Mouse (Mus musculus): ENCODE measurements around the gene Olfr560.

The Olfr560 gene

DNA sequence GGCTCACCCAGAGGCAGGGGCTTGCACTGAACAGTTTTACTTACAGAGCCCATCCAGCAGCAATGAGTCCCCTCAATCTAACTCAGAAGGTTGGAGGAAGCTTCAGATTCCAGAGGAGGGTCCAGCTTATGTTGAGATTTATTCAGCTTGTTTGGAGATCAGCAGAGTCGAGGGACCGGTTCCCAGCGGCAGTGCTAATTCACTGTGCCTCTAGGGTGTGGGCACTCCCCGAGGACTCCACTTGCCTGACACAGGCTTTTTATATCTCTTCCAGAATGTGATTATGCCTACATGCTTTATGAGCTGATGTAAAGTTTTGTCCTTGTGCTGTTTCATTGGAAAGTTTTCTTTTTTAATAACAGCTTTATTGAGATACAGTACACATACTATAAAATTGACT, at the start of gene Olfr560, which contains the start of gene Olfr78:
Gene Olfr560, minus strand, starts transcription at position 101 of the 400 bp plus-strand sequence.
Gene Olfr78, minus strand, starts transcription at position 206 of the 400 bp plus-strand sequence.
- DNase-seq (ENCODE audit: low read depth, low spot score) = no peak

GRCm38 (mm10) chr7:102803180-102803579, 44.0 kb upstream of the Olfr560 start, which contains the start of gene Olfr564:
TSS of gene Olfr564 (plus strand) at chr7:102803480.
- DNase-seq (ENCODE audit: low read depth, low spot score) = no peak

GRCm38 (mm10) chr7:102770921-102771320, 11.8 kb upstream of the Olfr560 start, which contains the start of gene Olfr561:
TSS of gene Olfr561 (plus strand) at chr7:102771221.
- no peak for DNase-seq (ENCODE audit: low read depth, low spot score)

DNA sequence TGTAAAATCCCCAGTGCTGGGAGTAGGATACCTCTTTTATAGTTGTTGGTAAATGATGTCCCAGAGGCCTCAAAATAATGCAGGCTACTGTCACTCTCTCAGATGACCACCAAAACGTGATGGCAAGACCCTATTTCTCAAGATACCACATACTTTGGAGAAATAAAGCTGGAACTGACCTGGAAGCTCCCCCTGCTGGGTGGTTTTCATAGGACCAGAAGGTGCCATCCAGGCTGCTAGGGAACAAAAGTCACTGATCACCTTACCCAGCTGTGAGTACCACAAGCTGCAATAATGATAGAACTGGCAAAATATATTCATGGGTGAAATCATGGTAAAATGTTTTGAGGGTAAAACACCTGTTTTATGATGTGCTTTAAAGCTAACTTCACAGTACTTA, 7.1 kb downstream of the Olfr560 start:
- DNase-seq (ENCODE audit: low read depth, low spot score) = peak; percentile 1

DNA sequence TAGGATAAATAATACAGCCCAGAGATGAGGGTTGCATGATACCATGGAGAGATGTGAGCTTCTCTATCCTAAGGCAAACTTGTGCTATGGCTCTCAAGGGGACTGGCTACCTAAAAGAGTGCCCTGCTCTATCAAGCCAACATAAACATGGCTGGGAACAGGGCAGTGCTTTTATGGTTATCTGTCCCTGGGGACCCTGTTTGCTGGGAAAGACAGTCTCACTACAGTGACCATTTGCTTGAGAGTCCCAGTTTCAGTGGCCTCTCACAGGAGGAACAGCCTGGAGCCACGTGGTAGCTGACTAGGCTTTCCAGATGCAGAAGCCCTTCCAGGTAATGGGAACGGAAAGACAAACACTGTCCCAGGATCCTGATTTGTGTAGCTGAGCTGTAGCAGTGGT, 21.5 kb downstream of the Olfr560 start:
- DNase-seq (ENCODE audit: low read depth, low spot score) = no peak

GRCm38 (mm10) chr7:102733793-102734192, 25.4 kb downstream of the Olfr560 start:
- DNase-seq (ENCODE audit: low read depth, low spot score) = no peak

DNA sequence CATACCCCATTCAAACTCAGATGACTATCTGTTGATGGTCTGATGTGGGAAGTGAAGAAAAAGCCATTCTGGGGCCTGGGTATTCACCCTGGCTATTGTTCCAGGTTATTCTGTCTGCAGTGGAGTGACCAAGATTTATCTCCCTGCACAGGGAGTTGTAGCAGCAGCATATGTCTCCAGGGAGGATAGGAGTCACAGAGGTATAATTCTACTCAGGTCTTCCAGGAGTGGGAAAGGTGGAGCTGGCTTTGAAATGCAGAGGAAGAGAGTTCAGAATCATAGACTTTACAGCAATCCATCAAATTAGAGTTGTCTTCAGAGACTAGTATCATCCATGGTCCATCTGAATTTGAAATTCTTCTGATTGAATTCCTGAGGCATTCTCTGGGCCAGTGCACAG, 31.8 kb downstream of the Olfr560 start, which contains the start of gene Olfr559:
Gene Olfr559, minus strand, starts transcription at position 101 of the 400 bp plus-strand sequence.
- DNase-seq (ENCODE audit: low read depth, low spot score) = no peak

- DNase-seq (ENCODE audit: low read depth, low spot score) = no peak
These were observed 40.2 kb downstream of the Olfr560 start, which contains the start of gene Olfr33 for GRCm38 (mm10) chr7:102718970-102719369. TSS of gene Olfr33 (minus strand) at chr7:102719070.

DNA sequence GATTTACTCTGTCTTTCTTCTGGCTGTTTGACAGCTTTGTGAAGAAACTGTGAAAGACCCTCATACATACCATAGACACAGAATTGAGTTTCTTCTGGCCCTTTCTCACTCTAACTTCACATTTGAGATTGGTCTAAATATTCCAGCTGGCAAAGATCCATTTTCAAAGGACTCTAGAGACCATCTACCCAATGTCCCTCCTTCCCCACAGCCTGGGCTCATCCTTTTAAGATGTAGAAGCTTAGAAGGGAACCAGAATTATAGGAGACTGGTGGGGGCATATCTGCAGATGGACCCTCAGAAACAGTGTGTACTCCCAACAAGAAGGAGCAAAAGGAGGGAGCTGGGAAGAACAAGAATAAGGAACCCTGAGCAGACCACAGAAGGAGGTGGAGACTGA, 57.3 kb downstream of the Olfr560 start, which contains the start of gene Olfr558:
Gene Olfr558, plus strand, starts transcription at position 301 of the 400 bp plus-strand sequence.
- DNase-seq (ENCODE audit: low read depth, low spot score) = no peak

All from brain, adult 2 months (tissue).